Mouse (Mus musculus): ENCODE measurements around the gene Arhgap21. TPM values are rescaled to one million over a fixed set of nuclear protein-coding genes. Genes with fewer than 3 reads are reported as not detected.

Arhgap21 gene
- total RNA-seq (2023) = 8.4 TPM

GRCm38 (mm10) chr2:20968441-20969200 is at the start of gene Arhgap21:
Arhgap21 (minus strand) TSS chr2:20968881.

Other genes with a start within 250 kb of the Arhgap21 start
- gene Enkur, start 236.5 kb upstream of the Arhgap21 start, total RNA-seq (2023) = 2.8 TPM
- 3.0 TPM for gene Thnsl1, start 236.8 kb upstream of the Arhgap21 start, total RNA-seq (2023)

Data from CD4-positive naive resting alpha-beta T cell, adult 76 days (primary cell).